In the genomic region with DNA sequence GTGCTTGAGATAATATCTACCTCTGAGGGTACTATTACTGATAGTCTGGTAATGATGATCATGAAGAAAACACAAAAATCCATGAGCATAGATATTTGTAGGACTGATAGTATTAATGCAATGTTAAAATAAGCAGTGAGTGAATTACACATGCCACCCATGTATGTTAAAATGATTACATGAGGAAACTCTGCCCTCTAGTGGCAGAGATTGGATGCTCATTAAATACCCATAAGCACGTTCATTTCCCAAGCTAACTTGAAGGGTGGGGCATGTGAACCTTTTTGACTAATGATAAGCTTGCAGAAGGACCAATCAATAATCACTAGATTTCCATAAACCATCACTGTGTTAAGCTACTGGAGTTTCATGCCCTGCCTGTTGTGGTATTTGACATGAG, we compare ENCODE assay signal across 9 mouse cellular contexts.
DNase-seq lines count a peak whose midpoint lies in the region; ATAC-seq lines count a peak whose summit lies in the region.
"Had no signal": no experiment of that assay in that cellular context is flagged by ENCODE, and none has a peak within 500 bp of the region (broad histone marks: within the 10 kb centered on the region; RNA-seq: fewer than 3 reads in every experiment).

No protein-coding gene starts in this region.

- H3K36me3 ChIP-seq in liver, embryonic 13.5 days, result no peaks in the 10 kb centered on the region
- no peaks in the 10 kb centered on the region for H3K36me3 ChIP-seq in liver, embryonic 11.5 days (ENCODE audit: control insufficient read depth, insufficient read depth, low read length)
- H3K36me3 ChIP-seq: neural tube, embryonic 13.5 days had no signal

- no peak for ATAC-seq in liver, embryonic 13.5 days (ENCODE audit: low read depth)
- ATAC-seq in liver, embryonic 11.5 days (replicated peaks; ENCODE audit: low FRiP score), result no peak

- H3K4me1 ChIP-seq in liver, embryonic 13.5 days (replicated peaks), result no peaks in the 10 kb centered on the region
- no peaks in the 10 kb centered on the region for H3K4me1 ChIP-seq in liver, embryonic 11.5 days (replicated peaks; ENCODE audit: control insufficient read depth, insufficient read depth, low read length)
- H3K4me1 ChIP-seq: neural tube, embryonic 13.5 days had no signal

- H3K27ac ChIP-seq in liver, embryonic 13.5 days, result no peak overlapping the region
- H3K27ac ChIP-seq in liver, embryonic 11.5 days (ENCODE audit: low read depth, low read length), result no peak overlapping the region
- H3K27ac ChIP-seq: neural tube, embryonic 13.5 days had no signal

- H3K27me3 ChIP-seq in liver, embryonic 13.5 days, result no peaks in the 10 kb centered on the region
- no peaks in the 10 kb centered on the region for H3K27me3 ChIP-seq in liver, embryonic 11.5 days (replicated peaks; ENCODE audit: control insufficient read depth, insufficient read depth, low read length)
- H3K27me3 ChIP-seq: neural tube, embryonic 13.5 days had no signal

- WGBS in liver, embryonic 13.5 days (ENCODE audit: insufficient replicate concordance), result 0% methylated on average over 1 of the region's 1 CpGs
- 0% methylated on average over 1 of the region's 1 CpGs for WGBS in liver, embryonic 11.5 days

- H3K9ac ChIP-seq in liver, embryonic 13.5 days, result no peak overlapping the region
- H3K9ac ChIP-seq in liver, embryonic 11.5 days (ENCODE audit: low read depth, low read length), result no peak overlapping the region
- H3K9ac ChIP-seq: neural tube, embryonic 13.5 days had no signal

- H3K4me2 ChIP-seq in liver, embryonic 13.5 days, result no peak overlapping the region
- H3K4me2 ChIP-seq in liver, embryonic 11.5 days, result no peak overlapping the region
- H3K4me2 ChIP-seq: neural tube, embryonic 13.5 days had no signal

- H3K9me3 ChIP-seq in liver, embryonic 13.5 days (replicated peaks), result no peaks in the 10 kb centered on the region
- H3K9me3 ChIP-seq in liver, embryonic 11.5 days (ENCODE audit: control insufficient read depth, low read length), result no peaks in the 10 kb centered on the region
- H3K9me3 ChIP-seq: neural tube, embryonic 13.5 days had no signal

- no peak overlapping the region for H3K4me3 ChIP-seq in liver, embryonic 13.5 days (replicated peaks)
- no peak overlapping the region for H3K4me3 ChIP-seq in liver, embryonic 11.5 days (ENCODE audit: low read depth, low read length)
- H3K4me3 ChIP-seq: neural tube, embryonic 13.5 days had no signal

- DNase-seq in adrenal gland, postnatal 14 days, result peak; percentile 52
- DNase-seq in adrenal gland, postnatal 4 days (ENCODE audit: low spot score in 2 of 2), result no peak
- peak; percentile 5 for DNase-seq in liver, embryonic 13.5 days
- DNase-seq in liver, embryonic 11.5 days (ENCODE audit: low spot score), result no peak
- peak; percentile 71 for DNase-seq in brain, adult 2 months (ENCODE audit: low read depth, low spot score)
- peak; percentile 81 for DNase-seq in forelimb bud, embryonic 11.5 days (ENCODE audit: low read depth, low spot score)
- peak; percentile 72 for DNase-seq in layer of hippocampus, adult 9-10 months (ENCODE audit: low spot score)
- DNase-seq in retina, adult 2 months (ENCODE audit: low read depth, low spot score), result peak; percentile 42

Comparison
In these comparisons a context has a peak if more than half of its experiments do, and no peak if none do; other contexts are left out.
1. DNase-seq: peak in adrenal gland, postnatal 14 days (single experiment), liver, embryonic 13.5 days (single experiment), brain, adult 2 months (single experiment), forelimb bud, embryonic 11.5 days (single experiment), layer of hippocampus, adult 9-10 months (single experiment) and retina, adult 2 months (single experiment); none in adrenal gland, postnatal 4 days (0 of 2) and liver, embryonic 11.5 days (single experiment).